Mouse (Mus musculus) C2C12 (cell line): ENCODE results near the gene Serinc4.

Source experiments
- CEBPB ChIP-seq: IDR thresholded peaks from one replicate; pipeline ENCODE4 v1.6.1; 2011; ENCODE audit warnings: low read depth, mild to moderate bottlenecking, control low read depth, moderate library complexity
- CTCF ChIP-seq: IDR thresholded peaks from one replicate; pipeline ENCODE4 v1.5.1; 2011; ENCODE audit not compliant: control insufficient read depth, insufficient read depth, insufficient read length
- FOSL1 ChIP-seq: IDR thresholded peaks from one replicate; pipeline ENCODE4 v1.8.0; 2011; ENCODE audit warnings: mild to moderate bottlenecking, low read length; ENCODE audit not compliant: poor library complexity, insufficient read depth, severe bottlenecking
- MAX ChIP-seq: IDR thresholded peaks from one replicate; pipeline ENCODE4 v1.6.1; 2011; ENCODE audit warnings: mild to moderate bottlenecking, control low read depth
- MYOG ChIP-seq: IDR thresholded peaks from one replicate; pipeline ENCODE4 v1.6.1; 2011; ENCODE audit not compliant: control insufficient read depth, insufficient read length; ENCODE audit errors: extremely low read depth
- USF1 ChIP-seq: IDR thresholded peaks from one replicate; pipeline ENCODE4 v1.6.1; 2011; ENCODE audit warnings: low read depth, mild to moderate bottlenecking, control low read depth, moderate library complexity

DNA sequence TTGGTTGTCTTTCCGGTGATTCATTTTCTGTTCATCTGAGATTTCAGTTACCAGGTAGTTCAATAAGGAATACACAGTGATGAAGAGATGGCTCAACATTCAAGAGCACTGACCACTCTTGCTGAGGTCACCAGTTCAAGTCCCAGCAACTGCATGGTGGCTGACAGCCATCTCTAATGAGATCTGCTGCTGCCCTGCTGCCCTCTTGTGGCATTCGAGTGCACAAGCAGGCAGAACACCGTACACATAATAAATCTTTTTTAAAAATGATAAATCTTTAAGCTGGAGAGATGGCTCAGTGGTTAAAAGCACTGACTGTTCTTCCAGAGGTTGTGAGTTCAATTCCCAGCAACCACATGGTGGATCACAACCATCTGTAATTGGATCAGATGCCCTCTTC lies 23.9 kb upstream of the Serinc4 start:
- TF ChIP-seq CTCF (peak; percentile 17), MAX (no peak), MYOG (no peak), CEBPB (no peak), FOSL1 (no peak), USF1 (no peak)
